Mouse (Mus musculus): Measurements from ENCODE around the gene Hnrnpu. TPM values are rescaled to one million over a fixed set of nuclear protein-coding genes. Genes with fewer than 3 reads are reported as not detected.

The Hnrnpu gene
- polyA plus RNA-seq (2015; fragmentation: Nextera tagmentation; extraction: Ambion mirVana): 293 and 372 TPM in 2 replicates

- H3K9me3 ChIP-seq: no peaks in the 10 kb centered on the region
- H3K27me3 ChIP-seq: no peaks in the 10 kb centered on the region
- ATAC-seq: peak; percentile 90
- peak within 1 kb of the TSS; percentile 100 for H3K4me3 ChIP-seq (replicated peaks)
- WGBS: under 1% methylated on average over 73 of the region's 73 CpGs
- H3K36me3 ChIP-seq: peaks cover 18% of the 10 kb centered on the region
- H3K4me1 ChIP-seq (replicated peaks): peaks cover 30% of the 10 kb centered on the region
- peak within 1 kb of the TSS; percentile 100 for H3K9ac ChIP-seq (replicated peaks)
- peak within 1 kb of the TSS; percentile 70 for H3K4me2 ChIP-seq (replicated peaks)
- H3K27ac ChIP-seq: peak within 1 kb of the TSS; percentile 99
Measured at GRCm38 (mm10) chr1:178337551-178338317, at the start of gene Hnrnpu. Gene Hnrnpu, minus strand, starts transcription at chr1:178337797.

GRCm38 (mm10) chr1:178382165-178382564 lies 44.6 kb upstream of the Hnrnpu start:
- Histone ChIP-seq H3K36me3 (no peaks in the 10 kb centered on the region), H3K4me1 (replicated peaks) (no peaks in the 10 kb centered on the region), H3K9me3 (no peaks in the 10 kb centered on the region), H3K4me3 (replicated peaks) (no peak overlapping the region), H3K27me3 (no peaks in the 10 kb centered on the region), H3K27ac (no peak overlapping the region), H3K9ac (replicated peaks) (no peak overlapping the region), H3K4me2 (replicated peaks) (no peak overlapping the region)
- no peak for ATAC-seq

GRCm38 (mm10) chr1:178379224-178379623 lies 41.6 kb upstream of the Hnrnpu start:
- Histone ChIP-seq H3K9ac (replicated peaks) (no peak overlapping the region), H3K27ac (no peak overlapping the region), H3K4me3 (replicated peaks) (no peak overlapping the region), H3K36me3 (no peaks in the 10 kb centered on the region), H3K4me1 (replicated peaks) (no peaks in the 10 kb centered on the region), H3K4me2 (replicated peaks) (no peak overlapping the region), H3K9me3 (no peaks in the 10 kb centered on the region), H3K27me3 (no peaks in the 10 kb centered on the region)
- ATAC-seq: no peak
- WGBS: 94% methylated on average over 1 of the region's 1 CpGs

GRCm38 (mm10) chr1:178378115-178378514 lies 40.5 kb upstream of the Hnrnpu start:
- 87% methylated on average over 3 of the region's 3 CpGs for WGBS
- no peaks in the 10 kb centered on the region for H3K9me3 ChIP-seq
- H3K27ac ChIP-seq: no peak overlapping the region
- no peaks in the 10 kb centered on the region for H3K27me3 ChIP-seq
- no peak for ATAC-seq
- no peak overlapping the region for H3K4me2 ChIP-seq (replicated peaks)
- H3K36me3 ChIP-seq: no peaks in the 10 kb centered on the region
- H3K4me3 ChIP-seq (replicated peaks): no peak overlapping the region
- no peak overlapping the region for H3K9ac ChIP-seq (replicated peaks)
- no peaks in the 10 kb centered on the region for H3K4me1 ChIP-seq (replicated peaks)

- Histone ChIP-seq H3K4me3 (replicated peaks) (no peak overlapping the region), H3K36me3 (no peaks in the 10 kb centered on the region), H3K9ac (replicated peaks) (no peak overlapping the region), H3K4me1 (replicated peaks) (no peaks in the 10 kb centered on the region), H3K4me2 (replicated peaks) (no peak overlapping the region), H3K27ac (no peak overlapping the region), H3K27me3 (no peaks in the 10 kb centered on the region), H3K9me3 (no peaks in the 10 kb centered on the region)
- ATAC-seq: no peak
- 74% methylated on average over 2 of the region's 2 CpGs for WGBS
Measured at GRCm38 (mm10) chr1:178376907-178377306, 39.3 kb upstream of the Hnrnpu start.

- no peaks in the 10 kb centered on the region for H3K27me3 ChIP-seq
- H3K36me3 ChIP-seq: no peaks in the 10 kb centered on the region
- no peak overlapping the region for H3K9ac ChIP-seq (replicated peaks)
- no peak for ATAC-seq
- H3K4me3 ChIP-seq (replicated peaks): no peak overlapping the region
- H3K27ac ChIP-seq: no peak overlapping the region
- no peak overlapping the region for H3K4me2 ChIP-seq (replicated peaks)
- H3K4me1 ChIP-seq (replicated peaks): no peaks in the 10 kb centered on the region
- 95% methylated on average over 2 of the region's 2 CpGs for WGBS
- H3K9me3 ChIP-seq: no peaks in the 10 kb centered on the region
Measured at GRCm38 (mm10) chr1:178376061-178376460, 38.5 kb upstream of the Hnrnpu start.

- Histone ChIP-seq H3K36me3 (no peaks in the 10 kb centered on the region), H3K4me1 (replicated peaks) (no peaks in the 10 kb centered on the region), H3K27me3 (no peaks in the 10 kb centered on the region), H3K27ac (no peak overlapping the region), H3K9ac (replicated peaks) (no peak overlapping the region), H3K4me3 (replicated peaks) (no peak overlapping the region), H3K9me3 (no peaks in the 10 kb centered on the region), H3K4me2 (replicated peaks) (no peak overlapping the region)
- ATAC-seq: no peak
Measured at GRCm38 (mm10) chr1:178375381-178375780, 37.8 kb upstream of the Hnrnpu start.

- Histone ChIP-seq H3K9me3 (no peaks in the 10 kb centered on the region), H3K9ac (replicated peaks) (no peak overlapping the region), H3K27me3 (no peaks in the 10 kb centered on the region), H3K4me1 (replicated peaks) (peaks cover 13% of the 10 kb centered on the region), H3K36me3 (no peaks in the 10 kb centered on the region), H3K4me2 (replicated peaks) (no peak overlapping the region), H3K27ac (no peak overlapping the region), H3K4me3 (replicated peaks) (no peak overlapping the region)
- WGBS: 92% methylated on average over 4 of the region's 4 CpGs
- no peak for ATAC-seq
Measured at GRCm38 (mm10) chr1:178372681-178373080, 35.1 kb upstream of the Hnrnpu start.

- H3K4me3 ChIP-seq (replicated peaks): peak overlapping the region; percentile 49
Measured at GRCm38 (mm10) chr1:178369272-178369651, 31.7 kb upstream of the Hnrnpu start.

GRCm38 (mm10) chr1:178368548-178369271 lies 31.1 kb upstream of the Hnrnpu start:
- peak; percentile 96 for ATAC-seq
- H3K4me2 ChIP-seq (replicated peaks): peak overlapping the region; percentile 70
- peak overlapping the region; percentile 75 for H3K27ac ChIP-seq

More at GRCm38 (mm10) chr1:178369272-178369651, 31.7 kb upstream of the Hnrnpu start:
- peak overlapping the region; percentile 75 for H3K27ac ChIP-seq
- under 1% methylated on average over 11 of the region's 11 CpGs for WGBS
- no peaks in the 10 kb centered on the region for H3K9me3 ChIP-seq
- H3K36me3 ChIP-seq: no peaks in the 10 kb centered on the region
- peak; percentile 86 for ATAC-seq
- H3K4me1 ChIP-seq (replicated peaks): peaks cover 13% of the 10 kb centered on the region
- peak overlapping the region; percentile 70 for H3K4me2 ChIP-seq (replicated peaks)
- no peaks in the 10 kb centered on the region for H3K27me3 ChIP-seq
- H3K9ac ChIP-seq (replicated peaks): peak overlapping the region; percentile 56

GRCm38 (mm10) chr1:178368121-178368520 lies 30.5 kb upstream of the Hnrnpu start:
- Histone ChIP-seq H3K4me2 (replicated peaks) (peak overlapping the region; percentile 70; the same call in 1 of the 2 replicates), H3K27ac (0 out of 2 replicates have a peak overlapping the region, but pooled peaks have one; percentile 75), H3K36me3 (no peaks in the 10 kb centered on the region), H3K9me3 (no peaks in the 10 kb centered on the region), H3K27me3 (no peaks in the 10 kb centered on the region), H3K4me3 (replicated peaks) (no peak overlapping the region), H3K4me1 (replicated peaks) (peaks cover 13% of the 10 kb centered on the region), H3K9ac (replicated peaks) (no peak overlapping the region)
- 75% methylated on average over 6 of the region's 6 CpGs for WGBS
- no peak for ATAC-seq

More at GRCm38 (mm10) chr1:178368548-178369271, 31.1 kb upstream of the Hnrnpu start:
- Histone ChIP-seq H3K4me1 (replicated peaks) (peaks cover 13% of the 10 kb centered on the region), H3K27me3 (no peaks in the 10 kb centered on the region), H3K36me3 (no peaks in the 10 kb centered on the region), H3K9ac (replicated peaks) (peak overlapping the region; percentile 56), H3K4me3 (replicated peaks) (peak overlapping the region; percentile 49), H3K9me3 (no peaks in the 10 kb centered on the region)
- 3% methylated on average over 36 of the region's 36 CpGs for WGBS

GRCm38 (mm10) chr1:178365171-178365570 lies 27.6 kb upstream of the Hnrnpu start:
- 83% methylated on average over 6 of the region's 6 CpGs for WGBS
- H3K4me1 ChIP-seq (replicated peaks): peaks cover 13% of the 10 kb centered on the region

More at GRCm38 (mm10) chr1:178365171-178365570, 27.6 kb upstream of the Hnrnpu start:
- no peak overlapping the region for H3K4me3 ChIP-seq (replicated peaks)
- H3K36me3 ChIP-seq: no peaks in the 10 kb centered on the region
- no peak overlapping the region for H3K27ac ChIP-seq
- no peak for ATAC-seq
- H3K4me2 ChIP-seq (replicated peaks): no peak overlapping the region
- H3K27me3 ChIP-seq: no peaks in the 10 kb centered on the region
- H3K9me3 ChIP-seq: no peaks in the 10 kb centered on the region
- no peak overlapping the region for H3K9ac ChIP-seq (replicated peaks)
